Mouse (Mus musculus) spleen, adult 2 months (tissue): ENCODE measurements at regions not wholly inside any gene's neighbourhood (a gene's known extent, or its start where the extent isn't known, plus 50 kb on each side); places are given as distances from the start of the nearest gene placed in this dataset.

ENCODE experiments used
- CTCF ChIP-seq: fragments of 200-500 bp; IDR thresholded peaks from 2 replicates; pipeline ENCODE4 v1.5.1; 2011; ENCODE audit warnings: mild to moderate bottlenecking, inconsistent platforms; ENCODE audit not compliant: insufficient read depth, insufficient read length, insufficient replicate concordance; ENCODE audit errors: extremely low read depth
- POLR2A ChIP-seq: fragments of 200-500 bp; IDR thresholded peaks from 2 replicates; pipeline ENCODE4 v1.6.1; 2011; ENCODE audit warnings: low read depth, low read length, inconsistent platforms

- no peak for TF ChIP-seq CTCF
- no peak for TF ChIP-seq POLR2A
Observed at GRCm38 (mm10) chr8:34684683-34685082, 573.1 kb upstream of the Gm10131 start.
